Mouse (Mus musculus): Measurements from ENCODE around the gene Vmn1r237. TPM values are rescaled to one million over a fixed set of nuclear protein-coding genes. Genes with fewer than 3 reads are reported as not detected.

Vmn1r237 gene
- not detected in 2 replicates for polyA plus RNA-seq (2014; fragmentation: Nextera tagmentation; extraction: Ambion mirVana)

GRCm38 (mm10) chr17:21311565-21311964 lies at the start of gene Vmn1r237:
Vmn1r237 (plus strand) TSS chr17:21311865.
- Histone ChIP-seq H3K27me3 (replicated peaks; ENCODE audit: control insufficient read depth, insufficient read depth, low read length) (no peaks in the 10 kb centered on the region), H3K4me2 (ENCODE audit: low read length) (no peak within 1 kb of the TSS), H3K9ac (ENCODE audit: low read length) (no peak within 1 kb of the TSS), H3K27ac (ENCODE audit: low read depth) (no peak within 1 kb of the TSS), H3K4me1 (replicated peaks; ENCODE audit: control insufficient read depth, insufficient read depth, low read length) (no peaks in the 10 kb centered on the region), H3K36me3 (ENCODE audit: control insufficient read depth, insufficient read depth, low read length) (no peaks in the 10 kb centered on the region), H3K4me3 (ENCODE audit: low read depth, low read length) (no peak within 1 kb of the TSS), H3K9me3 (ENCODE audit: control insufficient read depth, low read length) (no peaks in the 10 kb centered on the region)
- ATAC-seq (replicated peaks; ENCODE audit: low FRiP score, low TSS enrichment, low read depth) (no peak), DNase-seq (ENCODE audit: low spot score) (no peak)

GRCm38 (mm10) chr17:21272103-21272502 lies 39.6 kb upstream of the Vmn1r237 start:
- Histone ChIP-seq H3K4me2 (ENCODE audit: low read length) (no peak overlapping the region), H3K27me3 (replicated peaks; ENCODE audit: control insufficient read depth, insufficient read depth, low read length) (no peaks in the 10 kb centered on the region), H3K9ac (ENCODE audit: low read length) (no peak overlapping the region), H3K36me3 (ENCODE audit: control insufficient read depth, insufficient read depth, low read length) (no peaks in the 10 kb centered on the region), H3K27ac (ENCODE audit: low read depth) (no peak overlapping the region), H3K9me3 (ENCODE audit: control insufficient read depth, low read length) (no peaks in the 10 kb centered on the region), H3K4me3 (ENCODE audit: low read depth, low read length) (no peak overlapping the region), H3K4me1 (replicated peaks; ENCODE audit: control insufficient read depth, insufficient read depth, low read length) (no peaks in the 10 kb centered on the region)
- peak; percentile 58; the same call in 1 of the 2 replicates for ATAC-seq (replicated peaks; ENCODE audit: low FRiP score, low TSS enrichment, low read depth)
- no peak for DNase-seq (ENCODE audit: low spot score)
- WGBS, result 13% methylated on average over 4 of the region's 4 CpGs

- H3K4me1 ChIP-seq (replicated peaks; ENCODE audit: control insufficient read depth, insufficient read depth, low read length), result no peaks in the 10 kb centered on the region
- ATAC-seq (replicated peaks; ENCODE audit: low FRiP score, low TSS enrichment, low read depth) (no peak), DNase-seq (ENCODE audit: low spot score) (no peak)
- 74% methylated on average over 3 of the region's 3 CpGs for WGBS
- no peak within 1 kb of the TSS for H3K4me3 ChIP-seq (ENCODE audit: low read depth, low read length)
- no peak within 1 kb of the TSS for H3K27ac ChIP-seq (ENCODE audit: low read depth)
- no peaks in the 10 kb centered on the region for H3K9me3 ChIP-seq (ENCODE audit: control insufficient read depth, low read length)
- H3K36me3 ChIP-seq (ENCODE audit: control insufficient read depth, insufficient read depth, low read length), result no peaks in the 10 kb centered on the region
- no peaks in the 10 kb centered on the region for H3K27me3 ChIP-seq (replicated peaks; ENCODE audit: control insufficient read depth, insufficient read depth, low read length)
- no peak within 1 kb of the TSS for H3K4me2 ChIP-seq (ENCODE audit: low read length)
- no peak within 1 kb of the TSS for H3K9ac ChIP-seq (ENCODE audit: low read length)
Measured at GRCm38 (mm10) chr17:21282642-21283041, 29.0 kb upstream of the Vmn1r237 start, which contains the start of gene Vmn1r236. Vmn1r236 (plus strand) TSS chr17:21282942.

- Histone ChIP-seq H3K4me1 (replicated peaks; ENCODE audit: control insufficient read depth, insufficient read depth, low read length) (no peaks in the 10 kb centered on the region), H3K36me3 (ENCODE audit: control insufficient read depth, insufficient read depth, low read length) (no peaks in the 10 kb centered on the region), H3K27me3 (replicated peaks; ENCODE audit: control insufficient read depth, insufficient read depth, low read length) (no peaks in the 10 kb centered on the region), H3K27ac (ENCODE audit: low read depth) (no peak overlapping the region), H3K4me3 (ENCODE audit: low read depth, low read length) (no peak overlapping the region), H3K4me2 (ENCODE audit: low read length) (no peak overlapping the region), H3K9ac (ENCODE audit: low read length) (no peak overlapping the region), H3K9me3 (ENCODE audit: control insufficient read depth, low read length) (no peaks in the 10 kb centered on the region)
- DNase-seq (ENCODE audit: low spot score) (no peak), ATAC-seq (replicated peaks; ENCODE audit: low FRiP score, low TSS enrichment, low read depth) (no peak)
Measured at GRCm38 (mm10) chr17:21284395-21284794, 27.3 kb upstream of the Vmn1r237 start.

- H3K36me3 ChIP-seq (ENCODE audit: control insufficient read depth, insufficient read depth, low read length), result no peaks in the 10 kb centered on the region
- no peak overlapping the region for H3K27ac ChIP-seq (ENCODE audit: low read depth)
- H3K27me3 ChIP-seq (replicated peaks; ENCODE audit: control insufficient read depth, insufficient read depth, low read length), result no peaks in the 10 kb centered on the region
- H3K4me3 ChIP-seq (ENCODE audit: low read depth, low read length), result no peak overlapping the region
- H3K4me1 ChIP-seq (replicated peaks; ENCODE audit: control insufficient read depth, insufficient read depth, low read length), result no peaks in the 10 kb centered on the region
- no peak overlapping the region for H3K9ac ChIP-seq (ENCODE audit: low read length)
- H3K9me3 ChIP-seq (ENCODE audit: control insufficient read depth, low read length), result no peaks in the 10 kb centered on the region
- no peak for DNase-seq (ENCODE audit: low spot score)
- no peak for ATAC-seq (replicated peaks; ENCODE audit: low FRiP score, low TSS enrichment, low read depth)
- no peak overlapping the region for H3K4me2 ChIP-seq (ENCODE audit: low read length)
Measured at GRCm38 (mm10) chr17:21289695-21290094, 22.0 kb upstream of the Vmn1r237 start.

Small RNA genes within 50 kb of the gene (microRNA-seq; reads per million reads assigned to microRNA genes)
- not detected for gene Gm26384

Other genes with a start within 250 kb of the Vmn1r237 start
- not detected in 2 replicates for gene Vmn1r234, start 85.8 kb upstream of the Vmn1r237 start, polyA plus RNA-seq (2014; fragmentation: Nextera tagmentation; extraction: Ambion mirVana)
- gene Vmn1r235, start 55.5 kb upstream of the Vmn1r237 start, polyA plus RNA-seq (2014; fragmentation: Nextera tagmentation; extraction: Ambion mirVana), result not detected in 2 replicates
- gene Vmn1r236, start 28.9 kb upstream of the Vmn1r237 start, polyA plus RNA-seq (2014; fragmentation: Nextera tagmentation; extraction: Ambion mirVana), result not detected in 2 replicates
- gene Zfp677, start 71.9 kb downstream of the Vmn1r237 start, polyA plus RNA-seq (2014; fragmentation: Nextera tagmentation; extraction: Ambion mirVana), result 3.1 and 3.4 TPM in 2 replicates
- gene Zfp54, start 111.4 kb downstream of the Vmn1r237 start, polyA plus RNA-seq (2014; fragmentation: Nextera tagmentation; extraction: Ambion mirVana), result 4.8 and 6.1 TPM in 2 replicates
- gene Zfp51, start 138.5 kb downstream of the Vmn1r237 start, polyA plus RNA-seq (2014; fragmentation: Nextera tagmentation; extraction: Ambion mirVana), result 14.3 and 16.5 TPM in 2 replicates
- 13.3 and 13.7 TPM in 2 replicates for gene Zfp53, start 177.1 kb downstream of the Vmn1r237 start, polyA plus RNA-seq (2014; fragmentation: Nextera tagmentation; extraction: Ambion mirVana)
- 2.9 and 3.2 TPM in 2 replicates for gene Zfp52, start 223.7 kb downstream of the Vmn1r237 start, polyA plus RNA-seq (2014; fragmentation: Nextera tagmentation; extraction: Ambion mirVana)